Mouse (Mus musculus): Measurements from ENCODE around the gene Epx.

The Epx gene

GRCm38 (mm10) chr11:87840676-87841075, 34.7 kb downstream of the Epx start:
- DNase-seq (ENCODE audit: low read depth), result no peak

- DNase-seq (ENCODE audit: low read depth), result no peak
Observed at GRCm38 (mm10) chr11:87828239-87828900, 47.0 kb downstream of the Epx start, which contains the start of gene Lpo. Gene Lpo, minus strand, starts transcription at chr11:87828289.

GRCm38 (mm10) chr11:87821502-87821901, 53.8 kb downstream of the Epx start:
- no peak for DNase-seq (ENCODE audit: low read depth)

GRCm38 (mm10) chr11:87817443-87817773, 57.9 kb downstream of the Epx start:
- DNase-seq (ENCODE audit: low read depth), result no peak

- no peak for DNase-seq (ENCODE audit: low read depth)
Observed at GRCm38 (mm10) chr11:87816707-87817442, 58.5 kb downstream of the Epx start.

GRCm38 (mm10) chr11:87814831-87815230, 60.5 kb downstream of the Epx start:
- no peak for DNase-seq (ENCODE audit: low read depth)
